Mouse (Mus musculus) embryonic fibroblast, embryonic 13.5 days (primary cell): Measurements from ENCODE around the gene Iqcf6.

Experiments used
- CTCF ChIP-seq: IDR thresholded peaks from 2 replicates; pipeline ENCODE4 v1.5.1; 2011; ENCODE audit warnings: mild to moderate bottlenecking, control low read depth, low read length, moderate library complexity, borderline replicate concordance; ENCODE audit not compliant: insufficient read depth
- POLR2A ChIP-seq: IDR thresholded peaks from 2 replicates; pipeline ENCODE4 v1.6.1; 2011; ENCODE audit warnings: low read depth, mild to moderate bottlenecking, control low read depth, low read length, moderate library complexity

- TF ChIP-seq POLR2A = no peak
- no peak for TF ChIP-seq CTCF
These were observed 20.8 kb downstream of the Iqcf6 start for GRCm38 (mm10) chr9:106647226-106647625.
